Mouse (Mus musculus): Measurements from ENCODE around the gene Abhd15. TPM values are rescaled to one million over a fixed set of nuclear protein-coding genes. Genes with fewer than 3 reads are reported as not detected.

The Abhd15 gene
- total RNA-seq (2014; rRNA removed) (1.6 and 1.9 TPM in 2 replicates), polyA plus RNA-seq (2015; fragmentation: Nextera tagmentation; extraction: Ambion mirVana) (1.1 and 1.5 TPM in 2 replicates)

GRCm38 (mm10) chr11:77514832-77515636 lies at the start of gene Abhd15:
Gene Abhd15, plus strand, starts transcription at chr11:77515121.
- 1% methylated on average over 70 of the region's 72 CpGs for WGBS
- Histone ChIP-seq H3K4me3 (ENCODE audit: low read depth, low read length) (peak within 1 kb of the TSS; percentile 46), H3K9me3 (ENCODE audit: low read length) (no peaks in the 10 kb centered on the region), H3K36me3 (ENCODE audit: insufficient read depth) (no peaks in the 10 kb centered on the region), H3K27ac (ENCODE audit: low read depth, low read length) (no peak within 1 kb of the TSS), H3K9ac (peak within 1 kb of the TSS; percentile 33), H3K4me1 (ENCODE audit: insufficient read depth) (peaks cover 14% of the 10 kb centered on the region), H3K4me2 (ENCODE audit: low read depth) (peak within 1 kb of the TSS; percentile 96), H3K27me3 (ENCODE audit: insufficient read depth, low read length) (no peaks in the 10 kb centered on the region)
- ATAC-seq = peak; percentile 61
- DNase-seq = peak; percentile 57
- peak; percentile 17 for TF ChIP-seq CTCF (IDR thresholded peaks at IDR 0.05; ENCODE audit: low read depth)

GRCm38 (mm10) chr11:77466544-77466943 lies 48.4 kb upstream of the Abhd15 start:
- Histone ChIP-seq H3K4me3 (ENCODE audit: low read depth, low read length) (no peak overlapping the region), H3K36me3 (ENCODE audit: insufficient read depth) (peaks cover 15% of the 10 kb centered on the region), H3K9me3 (ENCODE audit: low read length) (no peaks in the 10 kb centered on the region), H3K27me3 (ENCODE audit: insufficient read depth, low read length) (no peaks in the 10 kb centered on the region; the same call in none of the 2 replicates), H3K27ac (ENCODE audit: low read depth, low read length) (no peak overlapping the region), H3K9ac (no peak overlapping the region), H3K4me2 (ENCODE audit: low read depth) (no peak overlapping the region), H3K4me1 (ENCODE audit: insufficient read depth) (peaks cover 5% of the 10 kb centered on the region)
- DNase-seq = no peak
- WGBS = 40% methylated on average over 9 of the region's 9 CpGs
- no peak for ATAC-seq
- no peak for TF ChIP-seq CTCF (IDR thresholded peaks at IDR 0.05; ENCODE audit: low read depth)

- peak; percentile 46; the same call in 1 of the 2 replicates for ATAC-seq
- Histone ChIP-seq H3K27me3 (ENCODE audit: insufficient read depth, low read length) (no peaks in the 10 kb centered on the region; the same call in none of the 2 replicates), H3K4me1 (ENCODE audit: insufficient read depth) (peaks cover 5% of the 10 kb centered on the region), H3K4me3 (ENCODE audit: low read depth, low read length) (no peak overlapping the region), H3K36me3 (ENCODE audit: insufficient read depth) (peaks cover 21% of the 10 kb centered on the region), H3K27ac (ENCODE audit: low read depth, low read length) (no peak overlapping the region), H3K9ac (no peak overlapping the region), H3K4me2 (ENCODE audit: low read depth) (no peak overlapping the region), H3K9me3 (ENCODE audit: low read length) (no peaks in the 10 kb centered on the region)
- WGBS = 3% methylated on average over 25 of the region's 25 CpGs
- DNase-seq = no peak
- no peak for TF ChIP-seq CTCF (IDR thresholded peaks at IDR 0.05; ENCODE audit: low read depth)
These were observed 47.8 kb upstream of the Abhd15 start for GRCm38 (mm10) chr11:77467157-77467556.

- H3K27me3 ChIP-seq (ENCODE audit: insufficient read depth, low read length) = no peaks in the 10 kb centered on the region; the same call in none of the 2 replicates
- no peaks in the 10 kb centered on the region for H3K9me3 ChIP-seq (ENCODE audit: low read length)
- no peak overlapping the region for H3K4me3 ChIP-seq (ENCODE audit: low read depth, low read length)
- DNase-seq (peak; percentile 76), ATAC-seq (peak; percentile 80)
- H3K27ac ChIP-seq (ENCODE audit: low read depth, low read length) = no peak overlapping the region
- no peak overlapping the region for H3K9ac ChIP-seq
- H3K4me1 ChIP-seq (ENCODE audit: insufficient read depth) = no peaks in the 10 kb centered on the region; the same call in 1 of the 2 replicates
- 16% methylated on average over 20 of the region's 20 CpGs for WGBS
- peak overlapping the region; percentile 11; the same call in 1 of the 2 replicates for H3K4me2 ChIP-seq (ENCODE audit: low read depth)
- peaks cover 27% of the 10 kb centered on the region for H3K36me3 ChIP-seq (ENCODE audit: insufficient read depth)
- peak; percentile 86 for TF ChIP-seq CTCF (IDR thresholded peaks at IDR 0.05; ENCODE audit: low read depth)
These were observed 47.1 kb upstream of the Abhd15 start for GRCm38 (mm10) chr11:77467784-77468183.

- WGBS = 85% methylated on average over 9 of the region's 9 CpGs
- no peak for TF ChIP-seq CTCF (IDR thresholded peaks at IDR 0.05; ENCODE audit: low read depth)
- ATAC-seq (no peak), DNase-seq (no peak)
- no peaks in the 10 kb centered on the region; the same call in none of the 2 replicates for H3K27me3 ChIP-seq (ENCODE audit: insufficient read depth, low read length)
- H3K36me3 ChIP-seq (ENCODE audit: insufficient read depth) = peaks cover 33% of the 10 kb centered on the region
- H3K9ac ChIP-seq = no peak overlapping the region
- H3K9me3 ChIP-seq (ENCODE audit: low read length) = no peaks in the 10 kb centered on the region
- H3K4me3 ChIP-seq (ENCODE audit: low read depth, low read length) = no peak overlapping the region
- H3K4me2 ChIP-seq (ENCODE audit: low read depth) = no peak overlapping the region
- no peaks in the 10 kb centered on the region for H3K4me1 ChIP-seq (ENCODE audit: insufficient read depth)
- no peak overlapping the region for H3K27ac ChIP-seq (ENCODE audit: low read depth, low read length)
These were observed 46.5 kb upstream of the Abhd15 start for GRCm38 (mm10) chr11:77468397-77468796.

GRCm38 (mm10) chr11:77471407-77471806 lies 43.5 kb upstream of the Abhd15 start:
- H3K9ac ChIP-seq = no peak overlapping the region
- TF ChIP-seq CTCF (IDR thresholded peaks at IDR 0.05; ENCODE audit: low read depth) = no peak
- H3K36me3 ChIP-seq (ENCODE audit: insufficient read depth) = peaks cover 56% of the 10 kb centered on the region
- H3K27ac ChIP-seq (ENCODE audit: low read depth, low read length) = no peak overlapping the region
- H3K27me3 ChIP-seq (ENCODE audit: insufficient read depth, low read length) = no peaks in the 10 kb centered on the region
- ATAC-seq (no peak), DNase-seq (no peak)
- no peak overlapping the region for H3K4me3 ChIP-seq (ENCODE audit: low read depth, low read length)
- no peaks in the 10 kb centered on the region for H3K4me1 ChIP-seq (ENCODE audit: insufficient read depth)
- 70% methylated on average over 29 of the region's 29 CpGs for WGBS
- no peak overlapping the region for H3K4me2 ChIP-seq (ENCODE audit: low read depth)
- H3K9me3 ChIP-seq (ENCODE audit: low read length) = no peaks in the 10 kb centered on the region

- Histone ChIP-seq H3K4me1 (ENCODE audit: insufficient read depth) (no peaks in the 10 kb centered on the region), H3K36me3 (ENCODE audit: insufficient read depth) (peaks cover 56% of the 10 kb centered on the region), H3K27ac (ENCODE audit: low read depth, low read length) (no peak overlapping the region), H3K9ac (no peak overlapping the region), H3K4me2 (ENCODE audit: low read depth) (no peak overlapping the region), H3K27me3 (ENCODE audit: insufficient read depth, low read length) (no peaks in the 10 kb centered on the region), H3K9me3 (ENCODE audit: low read length) (no peaks in the 10 kb centered on the region), H3K4me3 (ENCODE audit: low read depth, low read length) (no peak overlapping the region)
- DNase-seq (no peak), ATAC-seq (no peak)
- no peak for TF ChIP-seq CTCF (IDR thresholded peaks at IDR 0.05; ENCODE audit: low read depth)
- 91% methylated on average over 16 of the region's 16 CpGs for WGBS
These were observed 42.1 kb upstream of the Abhd15 start for GRCm38 (mm10) chr11:77472775-77473174.

Data from forebrain, postnatal 0 days (tissue).